Mouse (Mus musculus) intestine, embryonic 15.5 days (tissue): ENCODE results near the gene Fam129b. TPM values are rescaled to one million over a fixed set of nuclear protein-coding genes. Genes with fewer than 3 reads are reported as not detected.

Experiments
- ATAC-seq: fragments of 200-750 bp; cut with Nextera tagmentation; 2 replicates; pipeline ENCODE4 v1.8.0; 2017; ENCODE audit warnings: moderate TSS enrichment, moderate library complexity
- H3K27ac ChIP-seq: fragments of 300-500 bp; sonication (generic); 2 replicates; pipeline ENCODE4 v1.5.1; 2015; ENCODE audit warnings: mild to moderate bottlenecking, inconsistent platforms
- H3K27me3 ChIP-seq: fragments of 300-500 bp; sonication (generic); replicated peaks from 2 replicates; pipeline ENCODE4 v1.6.1; 2015; ENCODE audit warnings: inconsistent platforms
- H3K36me3 ChIP-seq: fragments of 300-500 bp; sonication (generic); 2 replicates; pipeline ENCODE4 v1.6.1; 2015; ENCODE audit warnings: inconsistent platforms
- H3K4me1 ChIP-seq: fragments of 300-500 bp; sonication (generic); replicated peaks from 2 replicates; pipeline ENCODE4 v1.6.1; 2015; ENCODE audit warnings: inconsistent platforms
- H3K4me2 ChIP-seq: fragments of 300-500 bp; sonication (generic); replicated peaks from 2 replicates; pipeline ENCODE4 v1.6.1; 2015; ENCODE audit warnings: mild to moderate bottlenecking, inconsistent platforms
- H3K4me3 ChIP-seq: fragments of 300-500 bp; sonication (generic); replicated peaks from 2 replicates; pipeline ENCODE4 v1.5.1; 2015; ENCODE audit warnings: inconsistent platforms
- H3K9ac ChIP-seq: fragments of 300-500 bp; sonication (generic); 2 replicates; pipeline ENCODE4 v1.6.1; 2015; ENCODE audit warnings: inconsistent platforms
- H3K9me3 ChIP-seq: fragments of 300-500 bp; sonication (generic); 2 replicates; pipeline ENCODE4 v1.6.1; 2016; ENCODE audit warnings: inconsistent platforms
- WGBS: fragments of 180-500 bp; shearing (Covaris S2); methylation state at CpG from one replicate; pipeline ENCODE4 v1.1.7; 2015; 5-methylcytosine and 5-hydroxymethylcytosine counted together
- polyA plus RNA-seq: library from polyadenylated mRNA; unstranded; fragments of >200 nt; fragmentation: Nextera tagmentation; extraction: Ambion mirVana; gene quantifications from 2 replicates; pipeline ENCODE4 v1.2.1, GENCODE M21; 2015

Gene Fam129b
- polyA plus RNA-seq, 1 experiment from 2014 or later: 40.4 TPM

- no peak for ATAC-seq
- Histone ChIP-seq H3K27ac (no peak overlapping the region), H3K4me3 (no peak overlapping the region), H3K4me1 (no peaks in the 10 kb centered on the region), H3K4me2 (no peak overlapping the region), H3K27me3 (no peaks in the 10 kb centered on the region), H3K36me3 (peaks cover 12% of the 10 kb centered on the region; the same call in 1 of the 2 replicates), H3K9ac (no peak overlapping the region), H3K9me3 (no peaks in the 10 kb centered on the region)
- 91% methylated on average over 5 of the region's 5 CpGs for WGBS
Observed at GRCm38 (mm10) chr2:32938741-32939140, 62.8 kb downstream of the Fam129b start.

GRCm38 (mm10) chr2:32939418-32939817 lies 63.5 kb downstream of the Fam129b start:
- no peak overlapping the region for H3K4me3 ChIP-seq
- no peak overlapping the region for H3K4me2 ChIP-seq
- H3K4me1 ChIP-seq: no peaks in the 10 kb centered on the region
- H3K9me3 ChIP-seq: no peaks in the 10 kb centered on the region
- H3K36me3 ChIP-seq: peaks cover 13% of the 10 kb centered on the region
- no peak overlapping the region for H3K27ac ChIP-seq
- no peak overlapping the region for H3K9ac ChIP-seq
- WGBS: 81% methylated on average over 5 of the region's 5 CpGs
- no peak for ATAC-seq
- H3K27me3 ChIP-seq: no peaks in the 10 kb centered on the region

DNA sequence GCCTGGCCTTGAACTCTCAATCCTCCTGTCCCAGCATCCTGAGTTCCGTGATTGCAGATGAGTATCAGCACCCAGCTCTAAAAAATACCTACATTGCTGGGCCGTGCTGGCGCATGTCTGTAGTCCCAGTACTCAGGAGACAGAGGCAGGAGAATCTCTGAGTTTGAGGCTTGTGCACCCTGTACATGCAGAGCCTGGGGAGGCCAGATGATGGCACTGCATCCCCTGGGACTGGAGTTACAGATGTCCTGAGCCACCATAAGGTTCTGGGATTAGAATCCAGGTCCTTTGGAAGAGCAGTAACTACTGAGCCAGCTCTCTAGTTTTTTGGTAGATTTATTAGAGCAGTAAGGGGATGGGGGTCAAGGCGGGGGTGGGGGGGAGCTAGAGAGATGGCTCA lies 64.6 kb downstream of the Fam129b start:
- H3K4me1 ChIP-seq: no peaks in the 10 kb centered on the region
- H3K27ac ChIP-seq: no peak overlapping the region
- no peak for ATAC-seq
- H3K9me3 ChIP-seq: no peaks in the 10 kb centered on the region
- no peak overlapping the region for H3K4me2 ChIP-seq
- H3K27me3 ChIP-seq: no peaks in the 10 kb centered on the region
- 91% methylated on average over 4 of the region's 4 CpGs for WGBS
- H3K9ac ChIP-seq: no peak overlapping the region
- no peak overlapping the region for H3K4me3 ChIP-seq
- H3K36me3 ChIP-seq: peaks cover 17% of the 10 kb centered on the region

- H3K9me3 ChIP-seq: no peaks in the 10 kb centered on the region
- H3K9ac ChIP-seq: no peak overlapping the region
- no peak overlapping the region for H3K27ac ChIP-seq
- H3K27me3 ChIP-seq: no peaks in the 10 kb centered on the region
- H3K36me3 ChIP-seq: peaks cover 5% of the 10 kb centered on the region
- no peak for ATAC-seq
- no peaks in the 10 kb centered on the region for H3K4me1 ChIP-seq
- 88% methylated on average over 11 of the region's 11 CpGs for WGBS
- no peak overlapping the region for H3K4me2 ChIP-seq
- H3K4me3 ChIP-seq: no peak overlapping the region
Observed at GRCm38 (mm10) chr2:32947454-32947853, 71.5 kb downstream of the Fam129b start.

DNA sequence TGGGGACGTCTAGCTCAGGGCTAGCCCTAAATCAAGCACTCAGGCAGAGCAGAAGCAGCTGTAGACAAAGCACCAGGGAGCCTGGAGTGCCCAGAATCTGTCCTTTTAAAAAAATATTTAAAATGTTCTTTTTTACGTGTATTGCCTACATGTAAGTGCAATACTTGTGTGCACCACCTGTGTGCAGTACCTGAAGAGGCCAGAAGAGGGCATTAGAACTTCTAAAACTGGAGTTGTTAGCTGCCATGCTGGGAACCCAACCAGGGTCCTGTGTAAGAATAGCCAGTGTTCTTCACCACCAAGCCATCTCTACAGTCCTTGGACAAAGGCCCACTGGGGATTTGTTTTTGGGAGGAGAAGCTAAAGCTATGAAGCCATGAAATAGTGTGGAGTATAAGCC lies 78.7 kb downstream of the Fam129b start:
- 88% methylated on average over 2 of the region's 2 CpGs for WGBS
- Histone ChIP-seq H3K36me3 (peaks cover 12% of the 10 kb centered on the region), H3K4me1 (no peaks in the 10 kb centered on the region), H3K27me3 (no peaks in the 10 kb centered on the region), H3K9me3 (no peaks in the 10 kb centered on the region), H3K4me3 (no peak overlapping the region), H3K9ac (no peak overlapping the region), H3K27ac (no peak overlapping the region), H3K4me2 (no peak overlapping the region)
- no peak for ATAC-seq

GRCm38 (mm10) chr2:32957344-32957743 lies 81.4 kb downstream of the Fam129b start:
- 51% methylated on average over 8 of the region's 8 CpGs for WGBS
- ATAC-seq: no peak
- H3K4me3 ChIP-seq: no peak overlapping the region
- no peaks in the 10 kb centered on the region for H3K9me3 ChIP-seq
- H3K36me3 ChIP-seq: peaks cover 12% of the 10 kb centered on the region
- no peak overlapping the region for H3K27ac ChIP-seq
- peaks cover 7% of the 10 kb centered on the region for H3K4me1 ChIP-seq
- no peaks in the 10 kb centered on the region for H3K27me3 ChIP-seq
- H3K9ac ChIP-seq: no peak overlapping the region
- H3K4me2 ChIP-seq: no peak overlapping the region

GRCm38 (mm10) chr2:32960273-32960672 lies 84.4 kb downstream of the Fam129b start:
- Histone ChIP-seq H3K4me3 (no peak overlapping the region), H3K36me3 (peaks cover 23% of the 10 kb centered on the region), H3K4me1 (peaks cover 28% of the 10 kb centered on the region), H3K9me3 (no peaks in the 10 kb centered on the region), H3K27me3 (no peaks in the 10 kb centered on the region), H3K9ac (no peak overlapping the region), H3K27ac (no peak overlapping the region), H3K4me2 (peak overlapping the region; percentile 76)
- ATAC-seq: no peak
- 89% methylated on average over 4 of the region's 4 CpGs for WGBS

- H3K27me3 ChIP-seq: no peaks in the 10 kb centered on the region
- H3K36me3 ChIP-seq: peaks cover 23% of the 10 kb centered on the region
- H3K9me3 ChIP-seq: no peaks in the 10 kb centered on the region
- peak within 1 kb of the TSS; percentile 88 for H3K27ac ChIP-seq
- peak within 1 kb of the TSS; percentile 54 for H3K4me3 ChIP-seq
- H3K9ac ChIP-seq: peak within 1 kb of the TSS; percentile 77
- peaks cover 28% of the 10 kb centered on the region for H3K4me1 ChIP-seq
- peak within 1 kb of the TSS; percentile 76 for H3K4me2 ChIP-seq
- 2% methylated on average over 55 of the region's 55 CpGs for WGBS
- peak; percentile 93 for ATAC-seq
Observed at GRCm38 (mm10) chr2:32961192-32961995, 85.5 kb downstream of the Fam129b start, which contains the start of the genes Rpl12 and Lrsam1. Rpl12 (plus strand) TSS chr2:32961559. Lrsam1 (minus strand) TSS chr2:32961614.

DNA sequence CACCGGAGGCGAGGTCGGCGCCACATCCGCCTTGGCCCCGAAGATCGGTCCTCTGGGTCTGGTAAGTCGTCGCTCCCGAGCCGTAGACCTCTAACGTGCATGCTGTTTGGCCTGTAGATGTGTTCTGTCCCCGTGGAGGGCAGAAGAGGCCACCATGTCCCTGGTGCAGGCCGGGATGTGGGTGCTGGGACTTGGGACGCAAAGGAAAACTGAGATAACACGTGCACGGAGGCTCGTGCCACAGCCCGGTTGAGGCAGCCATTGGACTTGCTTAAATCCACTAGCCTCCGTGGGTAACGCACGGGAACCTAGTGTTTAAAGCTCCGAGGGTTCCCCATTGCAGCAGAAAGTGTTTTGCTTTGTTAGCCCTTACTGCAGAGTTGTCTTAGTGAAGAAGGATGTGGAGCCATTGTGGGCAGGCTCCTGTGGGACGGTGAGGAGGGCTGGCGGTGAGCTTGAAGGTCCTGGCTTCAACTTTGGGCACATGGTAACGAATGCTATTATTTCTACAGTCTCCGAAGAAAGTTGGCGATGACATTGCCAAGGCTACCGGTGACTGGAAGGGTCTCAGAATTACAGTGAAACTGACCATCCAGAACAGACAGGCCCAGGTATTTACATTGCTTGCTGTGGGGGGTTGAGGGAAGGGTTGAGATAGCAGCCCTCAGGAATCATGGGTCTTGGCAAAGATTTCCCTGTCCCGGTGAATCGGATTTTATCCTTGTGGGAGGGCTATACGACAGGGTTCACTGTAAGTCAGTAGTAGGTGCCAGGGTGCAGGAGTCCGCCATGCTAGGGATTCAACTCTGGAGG lies 86.4 kb downstream of the Fam129b start:
- ATAC-seq: no peak
- Histone ChIP-seq H3K27me3 (no peaks in the 10 kb centered on the region), H3K27ac (peak overlapping the region; percentile 88), H3K9ac (peak overlapping the region; percentile 77), H3K9me3 (no peaks in the 10 kb centered on the region), H3K4me3 (peak overlapping the region; percentile 54), H3K4me1 (peaks cover 28% of the 10 kb centered on the region), H3K4me2 (peak overlapping the region; percentile 76), H3K36me3 (peaks cover 23% of the 10 kb centered on the region)
- WGBS: under 1% methylated on average over 33 of the region's 33 CpGs

DNA sequence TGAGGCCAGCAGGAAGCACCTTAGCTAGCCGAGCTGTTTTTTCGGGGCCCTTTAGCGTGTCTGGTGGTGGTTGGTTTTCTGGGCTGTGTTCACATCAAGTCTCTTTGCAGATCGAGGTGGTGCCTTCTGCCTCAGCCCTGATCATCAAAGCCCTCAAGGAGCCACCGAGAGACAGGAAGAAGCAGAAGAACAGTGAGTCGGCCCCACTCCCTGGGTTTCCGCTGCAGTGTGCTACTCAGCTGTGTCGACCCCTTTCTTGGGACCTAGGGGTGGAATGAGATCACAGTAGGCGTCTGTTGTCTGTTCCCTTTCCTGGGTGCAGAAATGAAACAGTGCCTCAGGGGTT lies 86.9 kb downstream of the Fam129b start:
- H3K4me1 ChIP-seq: peaks cover 33% of the 10 kb centered on the region

DNA sequence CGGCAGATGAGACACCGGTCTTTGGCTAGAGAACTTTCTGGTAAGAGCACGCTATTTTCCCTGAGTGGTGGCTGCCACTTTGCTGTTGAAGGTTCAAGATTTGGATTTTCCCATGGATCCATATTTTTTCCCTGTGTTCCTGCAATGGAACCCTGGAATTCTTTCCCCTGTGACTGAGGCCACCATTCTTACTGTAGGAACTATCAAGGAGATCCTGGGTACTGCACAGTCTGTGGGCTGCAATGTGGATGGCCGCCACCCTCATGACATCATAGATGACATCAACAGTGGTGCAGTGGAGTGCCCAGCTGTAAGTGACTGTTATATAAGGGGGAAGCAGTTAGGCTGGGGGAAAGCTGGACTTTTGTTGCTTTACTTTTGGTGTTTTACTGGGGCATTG lies 87.6 kb downstream of the Fam129b start:
- H3K27ac ChIP-seq: peak overlapping the region; percentile 88; the same call in 1 of the 2 replicates

More for the DNA sequence above, 86.9 kb downstream of the Fam129b start:
- Histone ChIP-seq H3K27me3 (no peaks in the 10 kb centered on the region), H3K9ac (peak overlapping the region; percentile 77), H3K9me3 (no peaks in the 10 kb centered on the region), H3K36me3 (peaks cover 20% of the 10 kb centered on the region), H3K4me3 (peak overlapping the region; percentile 54), H3K4me2 (peak overlapping the region; percentile 76), H3K27ac (peak overlapping the region; percentile 88)
- ATAC-seq: no peak
- 8% methylated on average over 9 of the region's 9 CpGs for WGBS

DNA sequence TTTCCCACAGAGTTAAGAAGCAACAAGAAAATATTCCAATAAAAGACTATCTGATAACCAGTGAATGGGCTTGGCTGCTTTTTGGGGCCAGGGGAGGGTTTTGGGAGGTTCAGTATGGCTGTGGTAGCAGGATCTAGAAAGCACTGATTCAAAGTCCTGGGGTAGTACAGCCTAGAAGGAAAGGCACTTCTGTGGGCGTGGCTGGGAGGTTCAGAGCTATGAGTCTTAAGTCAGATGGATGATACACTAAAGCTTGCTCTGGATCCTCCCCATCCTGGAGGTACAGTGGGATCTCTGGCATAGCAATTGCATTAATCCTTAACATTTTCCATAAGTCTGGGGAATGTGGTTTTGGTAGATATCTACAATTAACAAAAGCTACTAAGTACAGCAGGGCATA lies 88.1 kb downstream of the Fam129b start:
- Histone ChIP-seq H3K9me3 (no peaks in the 10 kb centered on the region), H3K36me3 (peaks cover 19% of the 10 kb centered on the region), H3K9ac (peak overlapping the region; percentile 77; the same call in 1 of the 2 replicates), H3K4me1 (peaks cover 33% of the 10 kb centered on the region), H3K4me3 (peak overlapping the region; percentile 54; the same call in 1 of the 2 replicates), H3K27me3 (no peaks in the 10 kb centered on the region), H3K27ac (no peak overlapping the region), H3K4me2 (peak overlapping the region; percentile 76)
- WGBS: 66% methylated on average over 1 of the region's 1 CpGs
- no peak for ATAC-seq

More for the DNA sequence above, 87.6 kb downstream of the Fam129b start:
- 50% methylated on average over 4 of the region's 4 CpGs for WGBS
- Histone ChIP-seq H3K4me2 (peak overlapping the region; percentile 76), H3K27me3 (no peaks in the 10 kb centered on the region), H3K9ac (peak overlapping the region; percentile 77), H3K9me3 (no peaks in the 10 kb centered on the region), H3K4me3 (peak overlapping the region; percentile 54), H3K4me1 (peaks cover 33% of the 10 kb centered on the region), H3K36me3 (peaks cover 19% of the 10 kb centered on the region)
- no peak for ATAC-seq
